Mouse (Mus musculus): ENCODE measurements at regions not wholly inside any gene's neighbourhood (a gene's known extent, or its start where the extent isn't known, plus 50 kb on each side); places are given as distances from the start of the nearest gene placed in this dataset.

GRCm38 (mm10) chrX:22277071-22277470 is 532.2 kb upstream of the Gm28269 start:
- peak in 1 of 2 experiments; percentile 0 for DNase-seq

GRCm38 (mm10) chrX:22249016-22249415 is 504.1 kb upstream of the Gm28269 start:
- no peak for DNase-seq

Data from cerebellum, postnatal 14 days (tissue).